Comparison of ENCODE assay signal across 8 mouse cellular contexts in genomic region chr4:141573359-141573966, GRCm38 (mm10). TPM values are rescaled to one million over a fixed set of nuclear protein-coding genes. Genes with fewer than 3 reads are reported as not detected.
A peak's percentile ranks its signal among the peaks of the same experiment; 100 is the strongest.
DNase-seq lines count a peak whose midpoint lies in the region; ATAC-seq lines count a peak whose summit lies in the region.

No protein-coding gene starts in this region.

- peak; percentile 47 for DNase-seq in gastrocnemius, adult 18-20 months (ENCODE audit: low spot score)
- no peak for DNase-seq in gastrocnemius, postnatal 10 days
- peak; percentile 68 for DNase-seq in adrenal gland, postnatal 25 days
- DNase-seq in kidney, adult 8-10 months = peak; percentile 85 to 88
- no peak for DNase-seq in embryo, embryonic 10 days (ENCODE audit: low spot score)
- DNase-seq in left cerebral cortex, postnatal 25 days (ENCODE audit: low spot score in 2 of 2) = no peak

- intact Hi-C loops in left cerebral cortex, postnatal 25 days (cut with DNase I) = no loop called here

- ATAC-seq in megakaryocyte, adult 5-6 weeks (ENCODE audit: poor library complexity, severe bottlenecking) = peak; percentile 72
- no peak for ATAC-seq in erythroid progenitor cell, adult 5-6 weeks (replicated peaks; ENCODE audit: low FRiP score, poor library complexity, severe bottlenecking)

RNA-seq across cellular contexts. Expression of gene Fblim1, which starts 32.4 kb away (rescaled TPM):
- total RNA-seq in gastrocnemius, adult 18-20 months (2021) = 1 to 10 TPM in 1 of 2 experiments, under 1 TPM in 1; 0.90 to 1.1 TPM
- 1 to 10 TPM; 3.8 to 6.6 TPM for total RNA-seq in gastrocnemius, postnatal 10 days (2021)
- total RNA-seq in adrenal gland, postnatal 25 days (2021) = 9.5 and 12.7 TPM in 2 replicates
- total RNA-seq in megakaryocyte, adult 5-6 weeks (2015) = not detected in 2 replicates
- total RNA-seq in megakaryocyte, adult 5-6 weeks (2017) = not detected in 2 replicates
- 1 to 10 TPM in 1 of 2 experiments, under 1 TPM in 1; 0.96 to 1.6 TPM for total RNA-seq in left cerebral cortex, postnatal 25 days (2021)
- total RNA-seq in erythroid progenitor cell, adult 5-6 weeks (2015; ENCODE audit: low replicate concordance) = 0.72 and 2.9 TPM in 2 replicates
- 0.77 TPM in 1 of 2 replicates, not detected in the other for total RNA-seq in erythroid progenitor cell, adult 5-6 weeks (2017; ENCODE audit: low replicate concordance)

RNA-seq across cellular contexts. Expression of gene Spen, which starts 35.1 kb away (rescaled TPM):
- total RNA-seq in gastrocnemius, adult 18-20 months (2021) = 10 to 100 TPM; 21.4 to 21.9 TPM
- 10 to 100 TPM; 23.4 to 30.9 TPM for total RNA-seq in gastrocnemius, postnatal 10 days (2021)
- 70.0 and 79.4 TPM in 2 replicates for total RNA-seq in adrenal gland, postnatal 25 days (2021)
- total RNA-seq in megakaryocyte, adult 5-6 weeks (2015) = 30.4 and 34.2 TPM in 2 replicates
- 28.7 and 39.3 TPM in 2 replicates for total RNA-seq in megakaryocyte, adult 5-6 weeks (2017)
- total RNA-seq in left cerebral cortex, postnatal 25 days (2021) = 10 to 100 TPM; 54.6 to 60.6 TPM
- 72.9 and 77.1 TPM in 2 replicates for total RNA-seq in erythroid progenitor cell, adult 5-6 weeks (2015; ENCODE audit: low replicate concordance)
- total RNA-seq in erythroid progenitor cell, adult 5-6 weeks (2017; ENCODE audit: low replicate concordance) = 132 and 139 TPM in 2 replicates

RNA-seq across cellular contexts. Expression of gene Tmem82, which starts 45.0 kb away (rescaled TPM):
- total RNA-seq in gastrocnemius, adult 18-20 months (2021) = under 1 TPM; 0.55 to 0.62 TPM
- total RNA-seq in gastrocnemius, postnatal 10 days (2021) = 1 to 10 TPM; 1.7 to 2.2 TPM
- total RNA-seq in adrenal gland, postnatal 25 days (2021) = 0.64 and 2.0 TPM in 2 replicates
- total RNA-seq in megakaryocyte, adult 5-6 weeks (2015) = 0.16 TPM in 1 of 2 replicates, not detected in the other
- total RNA-seq in megakaryocyte, adult 5-6 weeks (2017) = 0.26 TPM in 1 of 2 replicates, not detected in the other
- total RNA-seq in left cerebral cortex, postnatal 25 days (2021) = under 1 TPM; 0.85 TPM
- not detected in 2 replicates for total RNA-seq in erythroid progenitor cell, adult 5-6 weeks (2015; ENCODE audit: low replicate concordance)
- not detected in 2 replicates for total RNA-seq in erythroid progenitor cell, adult 5-6 weeks (2017; ENCODE audit: low replicate concordance)

RNA-seq across cellular contexts. Expression of gene Slc25a34, which starts 50.2 kb away (rescaled TPM):
- total RNA-seq in gastrocnemius, adult 18-20 months (2021) = 10 to 100 TPM; 13.3 to 15.7 TPM
- total RNA-seq in gastrocnemius, postnatal 10 days (2021) = 10 to 100 TPM; 10.5 to 12.8 TPM
- 2.7 TPM in 2 replicates for total RNA-seq in adrenal gland, postnatal 25 days (2021)
- total RNA-seq in megakaryocyte, adult 5-6 weeks (2015) = not detected in 2 replicates
- not detected in 2 replicates for total RNA-seq in megakaryocyte, adult 5-6 weeks (2017)
- 1 to 10 TPM; 3.0 to 3.2 TPM for total RNA-seq in left cerebral cortex, postnatal 25 days (2021)
- total RNA-seq in erythroid progenitor cell, adult 5-6 weeks (2015; ENCODE audit: low replicate concordance) = not detected in 2 replicates
- total RNA-seq in erythroid progenitor cell, adult 5-6 weeks (2017; ENCODE audit: low replicate concordance) = not detected in 2 replicates

Comparison
In these comparisons a context has a peak if more than half of its experiments do, and no peak if none do; other contexts are left out.
1. DNase-seq: peak in gastrocnemius, adult 18-20 months (single experiment), adrenal gland, postnatal 25 days (single experiment) and kidney, adult 8-10 months (2 of 2); none in gastrocnemius, postnatal 10 days (single experiment), embryo, embryonic 10 days (single experiment) and left cerebral cortex, postnatal 25 days (0 of 2).